Mouse (Mus musculus) kidney, postnatal 14 days (tissue): ENCODE measurements at regions not wholly inside any gene's neighbourhood (a gene's known extent, or its start where the extent isn't known, plus 50 kb on each side); places are given as distances from the start of the nearest gene placed in this dataset.

Source experiments
- DNase-seq: peaks from one replicate; pipeline ENCODE4 v3.0.0; 2022; ENCODE audit warnings: mixed read lengths

DNA sequence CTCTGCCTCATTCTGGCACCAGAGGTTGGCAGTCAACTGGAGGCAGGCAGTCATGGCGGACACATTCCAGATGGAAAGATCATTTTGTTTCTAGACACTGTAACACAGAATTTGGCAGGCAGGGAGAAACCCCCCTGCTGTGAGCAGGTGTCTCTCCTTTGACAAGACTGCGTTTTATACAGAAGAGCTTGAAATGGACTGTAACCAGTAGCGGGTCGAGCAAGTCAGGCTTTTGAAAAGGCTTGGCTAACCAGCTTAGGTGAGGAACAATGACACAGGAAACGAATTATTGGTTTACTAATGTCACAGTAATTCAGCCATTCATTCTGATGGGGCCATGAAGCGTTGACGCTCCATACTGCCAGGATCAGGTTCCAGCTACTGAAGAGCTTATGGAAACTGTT is 275.3 kb upstream of the Slc24a5 start:
- no peak for DNase-seq

DNA sequence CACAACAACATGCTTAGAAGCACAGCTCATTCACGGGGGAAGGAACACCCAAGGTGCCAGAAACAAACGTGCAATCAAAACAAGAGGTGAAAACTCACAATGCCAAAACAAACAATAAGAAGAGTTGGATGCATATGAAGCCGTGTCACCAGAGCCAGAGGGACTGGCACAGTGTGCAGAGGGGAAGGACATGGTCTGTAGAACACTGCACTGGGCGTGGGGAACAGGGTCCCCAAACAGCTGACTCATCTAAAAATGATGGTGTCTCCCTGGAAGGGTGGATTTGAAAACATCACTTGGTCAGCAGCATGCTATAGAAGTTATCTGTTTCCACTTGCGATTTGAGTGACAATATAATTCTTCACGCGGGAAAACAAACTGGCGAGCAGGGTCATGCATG is 256.2 kb upstream of the Slc24a5 start:
- no peak for DNase-seq

DNA sequence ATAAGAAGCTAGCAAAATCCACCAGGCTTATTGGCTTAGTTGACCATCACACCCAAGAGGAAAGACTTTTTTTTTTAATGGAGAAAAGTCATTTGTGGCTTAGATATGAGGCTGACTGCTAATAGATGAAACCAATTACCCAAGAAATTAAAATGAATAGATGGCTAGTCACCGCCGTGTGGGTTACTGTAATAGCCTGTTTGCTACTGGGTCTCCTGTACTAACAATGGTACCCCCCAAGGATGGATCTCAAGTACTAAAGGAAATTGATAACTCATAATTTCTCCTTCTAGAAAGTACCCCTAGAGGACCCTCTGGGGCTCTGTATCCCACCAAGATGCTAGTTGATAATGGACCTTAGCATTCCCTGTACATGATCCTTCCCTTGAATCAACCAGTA is 251.1 kb upstream of the Slc24a5 start:
- DNase-seq: no peak

- DNase-seq: no peak
Observed at GRCm38 (mm10) chr2:124819846-124820245, 248.1 kb upstream of the Slc24a5 start.

- DNase-seq: no peak
Observed at GRCm38 (mm10) chr2:124820821-124821220, 247.1 kb upstream of the Slc24a5 start.

GRCm38 (mm10) chr2:124821366-124821765 is 246.6 kb upstream of the Slc24a5 start:
- no peak for DNase-seq

DNA sequence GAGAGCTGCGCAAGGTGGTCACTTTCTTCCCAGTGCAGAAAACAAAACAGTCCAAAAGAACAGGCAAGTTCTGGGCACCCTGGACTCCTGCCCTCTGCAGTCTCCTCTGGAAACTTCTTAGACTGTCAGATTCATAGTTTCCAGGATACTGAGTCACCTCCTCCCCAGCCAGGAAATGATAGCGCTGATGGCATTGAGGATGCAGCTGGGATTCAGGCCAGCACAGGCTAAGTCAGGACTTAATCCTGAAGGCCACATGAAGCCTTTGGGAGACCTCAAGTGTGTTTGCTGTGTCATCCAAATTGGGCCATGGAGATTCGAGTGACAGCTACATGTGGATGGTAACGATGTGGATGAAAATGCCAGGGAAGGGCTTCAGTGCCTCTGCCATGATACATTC is 219.1 kb upstream of the Slc24a5 start:
- DNase-seq: peak; percentile 62

DNA sequence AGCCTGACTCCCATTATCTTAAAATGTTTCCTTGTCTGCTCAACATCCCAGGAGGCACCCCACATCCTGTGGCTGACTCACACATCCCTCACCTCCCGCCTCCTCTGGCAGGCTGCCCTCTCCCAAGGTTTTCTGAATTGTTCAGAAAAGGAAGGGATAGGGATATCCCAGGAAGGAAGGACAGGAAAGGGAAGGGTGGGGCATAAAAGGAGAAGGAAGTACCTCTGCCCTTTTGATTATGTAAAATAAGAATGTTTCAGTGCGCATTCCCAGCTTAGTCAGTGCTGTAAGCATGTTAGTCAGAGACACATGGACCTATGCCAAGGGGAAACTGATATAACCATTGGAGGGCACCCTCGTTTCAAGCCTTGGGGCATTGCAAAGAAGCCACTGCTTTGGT is 209.4 kb upstream of the Slc24a5 start:
- peak; percentile 89 for DNase-seq

DNA sequence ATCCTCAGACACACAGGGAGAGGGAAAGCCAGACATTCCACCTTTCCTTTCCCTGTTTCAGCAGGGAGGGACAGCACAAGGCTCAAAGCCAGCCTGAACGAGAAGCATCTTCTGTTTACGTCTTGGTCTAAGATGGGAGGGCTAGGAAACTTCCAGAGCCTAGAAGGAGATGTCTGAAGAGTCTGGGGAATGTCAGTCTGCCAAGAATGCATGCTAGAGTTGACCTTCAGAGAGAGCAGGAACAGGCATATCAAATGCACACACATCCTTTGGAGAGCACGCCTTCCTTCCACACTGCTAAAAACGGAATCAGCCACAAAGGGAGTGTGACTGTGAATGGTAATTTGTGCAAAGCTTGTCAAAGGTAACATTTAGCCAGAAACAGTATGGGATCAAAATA is 179.7 kb upstream of the Slc24a5 start:
- DNase-seq: peak; percentile 24

- DNase-seq: no peak
Observed at GRCm38 (mm10) chr2:124895002-124895401, 172.9 kb upstream of the Slc24a5 start.

GRCm38 (mm10) chr2:124903556-124903955 is 164.4 kb upstream of the Slc24a5 start:
- no peak for DNase-seq

DNA sequence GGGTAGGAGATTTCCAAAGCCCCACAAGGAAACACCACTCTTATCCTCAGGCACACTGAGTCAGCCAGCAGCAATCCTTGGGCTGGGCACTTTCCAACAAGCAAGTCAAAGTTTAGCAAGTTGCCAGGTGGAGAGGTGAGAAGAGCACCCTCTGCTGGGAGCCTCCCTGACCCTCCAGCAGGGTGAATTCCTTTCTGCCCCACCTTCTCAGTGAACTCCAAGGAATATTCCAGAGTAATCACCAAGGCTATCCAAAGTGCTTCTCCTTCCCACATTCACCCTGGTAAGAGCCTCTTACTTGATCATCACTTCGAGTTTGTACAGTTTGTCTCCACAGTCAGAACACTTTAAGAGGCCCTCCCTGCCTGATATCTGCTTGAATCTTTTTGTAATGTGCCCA is 162.8 kb upstream of the Slc24a5 start:
- DNase-seq: peak; percentile 19

DNA sequence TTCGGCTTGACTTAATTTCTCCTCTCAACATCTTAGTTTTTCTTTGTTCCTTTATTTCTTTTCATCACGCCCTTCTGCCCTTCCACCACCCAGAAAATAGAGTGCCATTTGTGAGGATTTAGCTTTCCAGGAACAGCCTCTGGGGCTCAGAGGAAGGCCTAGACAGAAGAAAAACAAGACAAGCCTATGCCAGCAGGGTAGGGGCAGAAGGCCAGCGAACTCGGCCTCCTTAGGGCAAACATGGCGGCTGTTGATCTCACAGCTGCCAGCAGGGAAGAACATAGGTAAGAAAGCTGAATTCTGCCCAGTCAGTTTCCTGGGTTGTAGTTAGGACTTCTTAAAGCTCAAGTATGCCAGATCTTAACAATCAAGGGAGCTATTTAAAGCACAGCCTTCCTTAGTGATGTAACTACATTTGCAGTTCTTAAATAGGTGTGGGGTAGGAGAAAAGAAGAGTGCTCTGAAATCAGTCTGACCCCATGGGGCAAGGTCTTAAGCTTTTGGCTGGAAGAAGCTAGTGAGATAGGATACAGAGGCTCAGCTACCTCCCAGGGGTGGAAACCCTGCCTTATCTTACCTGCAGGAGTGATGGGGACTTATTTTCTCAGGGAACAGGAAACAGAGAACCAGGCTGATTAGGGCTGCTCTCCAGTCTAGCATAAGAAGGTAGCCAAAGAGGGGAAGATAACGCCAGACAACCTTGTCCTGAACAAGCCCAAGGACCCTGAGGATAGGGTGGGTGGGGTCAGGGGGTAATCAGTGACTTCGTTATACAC is 148.8 kb upstream of the Slc24a5 start:
- no peak for DNase-seq

DNA sequence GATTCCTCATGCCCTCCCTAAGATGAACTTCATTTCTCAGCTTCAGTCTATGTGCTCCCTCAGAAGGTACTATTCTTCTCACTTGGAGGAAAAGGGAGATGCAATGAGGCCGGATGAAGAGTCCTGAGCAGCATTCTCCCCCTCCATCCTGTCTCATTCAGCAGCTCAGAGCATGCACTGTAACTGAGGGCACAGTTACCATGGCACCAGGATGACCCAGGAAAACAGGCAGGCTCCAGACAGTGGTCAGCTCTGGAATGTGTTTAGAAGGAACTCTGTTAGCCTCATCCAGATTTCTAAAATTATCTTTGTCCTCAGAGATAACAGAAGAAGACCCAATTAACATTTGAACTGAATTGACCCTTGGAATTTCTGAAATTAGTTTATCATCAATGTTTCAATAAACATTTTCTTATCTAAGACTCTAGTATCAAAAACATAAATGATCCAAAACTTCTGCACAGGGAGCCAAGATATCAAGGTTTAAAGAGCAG is 148.1 kb upstream of the Slc24a5 start:
- peak; percentile 27 for DNase-seq

GRCm38 (mm10) chr2:124920265-124920664 is 147.7 kb upstream of the Slc24a5 start:
- peak; percentile 18 for DNase-seq

GRCm38 (mm10) chr2:124927882-124928758 is 139.8 kb upstream of the Slc24a5 start:
- DNase-seq: peak; percentile 70

- DNase-seq: no peak
Observed at GRCm38 (mm10) chr2:124928759-124929113, 139.2 kb upstream of the Slc24a5 start.

DNA sequence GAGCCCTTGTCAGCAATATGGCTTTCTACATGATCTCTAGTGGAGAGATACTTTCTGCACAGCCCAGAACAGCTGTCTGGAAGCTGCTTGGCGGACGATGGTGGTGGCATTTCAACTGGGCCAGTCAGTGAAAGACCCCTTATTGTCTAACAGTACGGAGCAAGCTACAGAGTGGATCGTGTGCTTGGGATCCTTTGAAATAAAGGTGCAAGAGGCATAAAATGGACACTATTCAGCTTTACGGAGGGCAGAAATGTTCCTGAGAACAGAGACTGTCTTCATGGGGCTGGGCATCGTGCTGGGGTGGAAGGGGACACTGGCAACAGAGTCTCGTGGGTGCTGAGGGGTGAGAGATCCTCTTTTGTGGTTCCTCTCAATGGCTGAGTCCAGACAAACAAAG is 137.2 kb upstream of the Slc24a5 start:
- DNase-seq: no peak

DNA sequence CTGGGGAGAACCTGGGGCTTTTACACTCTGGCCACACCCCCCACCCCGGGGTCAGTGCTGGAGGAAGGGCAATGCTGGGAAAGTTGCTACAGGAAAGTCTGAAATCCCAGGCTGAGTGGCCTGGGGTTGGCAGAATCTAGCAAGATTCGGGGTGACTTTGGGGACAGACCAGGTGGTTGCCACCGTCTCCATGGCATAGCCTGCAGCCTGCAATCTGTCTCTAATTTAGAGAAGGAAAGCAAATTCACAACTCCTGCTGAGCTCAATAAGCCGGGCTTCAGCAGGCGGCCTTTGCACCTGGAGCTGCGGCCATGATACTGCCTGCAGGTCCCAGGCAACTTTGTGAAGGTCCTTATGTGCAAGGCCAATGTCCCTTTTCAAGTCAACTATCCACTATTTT is 135.4 kb upstream of the Slc24a5 start:
- no peak for DNase-seq

GRCm38 (mm10) chr2:124933876-124934275 is 134.0 kb upstream of the Slc24a5 start:
- DNase-seq: no peak

DNA sequence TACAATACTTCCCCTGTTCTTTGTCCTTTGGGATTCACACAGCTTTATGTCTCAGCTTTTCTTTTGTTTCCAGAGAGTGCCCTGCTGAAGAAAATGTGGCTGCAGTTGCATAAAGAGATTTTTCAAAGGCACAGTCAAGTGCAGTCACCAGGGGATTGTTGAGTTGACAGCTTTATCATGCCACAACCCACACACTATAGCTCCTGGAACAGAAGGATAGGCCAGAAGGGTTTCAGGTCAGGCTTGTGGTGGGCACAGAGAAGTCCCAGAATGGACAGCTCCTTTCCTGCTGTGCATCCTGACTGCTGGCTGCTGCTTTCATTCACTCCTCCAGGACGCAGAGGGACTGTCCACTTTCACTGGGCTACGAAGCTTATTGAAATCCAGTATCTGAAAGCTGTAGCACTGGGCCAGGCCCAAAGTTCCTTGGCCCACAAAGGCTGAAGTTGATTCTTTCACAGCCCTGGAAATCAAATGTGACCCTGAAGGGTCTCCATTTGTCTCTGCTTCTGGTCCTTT is 119.6 kb upstream of the Slc24a5 start:
- DNase-seq: no peak

DNA sequence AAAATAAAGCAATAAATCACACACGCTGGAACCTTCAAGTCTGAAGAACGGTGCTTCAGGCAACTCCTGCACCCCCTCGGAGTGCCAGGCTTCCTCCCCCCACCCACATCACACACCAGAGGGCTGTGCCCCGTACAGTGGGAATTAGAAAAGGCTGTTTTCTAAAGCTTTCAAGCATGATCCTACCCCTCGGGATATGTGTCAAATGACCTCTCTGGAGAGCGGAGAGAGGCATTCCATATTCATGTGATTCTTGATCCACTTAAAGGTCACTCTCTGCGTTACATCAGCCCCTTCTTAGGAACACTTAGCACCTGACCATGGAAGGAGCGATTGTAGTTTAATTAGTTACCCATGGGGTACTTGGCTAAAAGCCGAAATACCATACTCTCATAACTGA is 119.1 kb upstream of the Slc24a5 start:
- peak; percentile 65 for DNase-seq

DNA sequence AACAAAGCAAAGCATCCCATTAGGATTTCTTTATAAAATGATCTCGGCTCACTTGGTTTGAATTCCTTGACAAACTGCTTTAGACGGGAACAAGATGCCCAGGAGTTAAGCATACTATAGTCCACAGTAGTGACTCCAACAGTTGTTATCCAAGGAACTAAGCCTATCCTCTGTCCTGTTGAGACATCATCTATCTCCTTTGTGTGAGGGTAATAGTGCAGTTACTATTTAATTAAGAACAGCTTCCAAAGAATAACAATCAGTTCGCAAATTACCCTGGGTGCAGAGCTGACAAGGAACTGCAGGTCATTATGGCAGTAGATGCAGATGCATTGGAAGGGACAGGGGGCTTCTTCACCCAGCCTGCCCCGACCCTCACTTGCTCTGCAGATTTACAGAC is 115.7 kb upstream of the Slc24a5 start:
- no peak for DNase-seq

- DNase-seq: peak; percentile 71
Observed at GRCm38 (mm10) chr2:124953015-124953414, 114.9 kb upstream of the Slc24a5 start.
